Mouse (Mus musculus) liver, embryonic 14.5 days (tissue): ENCODE measurements around the gene Exog.

Experiments
- CTCF ChIP-seq: IDR thresholded peaks from 2 replicates; pipeline ENCODE4 v1.5.1; 2016; ENCODE audit warnings: antibody characterized with exemption, low read depth, control low read depth
- EP300 ChIP-seq: IDR thresholded peaks from 2 replicates; pipeline ENCODE4 v1.6.1; 2016; ENCODE audit warnings: antibody characterized with exemption, low read depth

DNA sequence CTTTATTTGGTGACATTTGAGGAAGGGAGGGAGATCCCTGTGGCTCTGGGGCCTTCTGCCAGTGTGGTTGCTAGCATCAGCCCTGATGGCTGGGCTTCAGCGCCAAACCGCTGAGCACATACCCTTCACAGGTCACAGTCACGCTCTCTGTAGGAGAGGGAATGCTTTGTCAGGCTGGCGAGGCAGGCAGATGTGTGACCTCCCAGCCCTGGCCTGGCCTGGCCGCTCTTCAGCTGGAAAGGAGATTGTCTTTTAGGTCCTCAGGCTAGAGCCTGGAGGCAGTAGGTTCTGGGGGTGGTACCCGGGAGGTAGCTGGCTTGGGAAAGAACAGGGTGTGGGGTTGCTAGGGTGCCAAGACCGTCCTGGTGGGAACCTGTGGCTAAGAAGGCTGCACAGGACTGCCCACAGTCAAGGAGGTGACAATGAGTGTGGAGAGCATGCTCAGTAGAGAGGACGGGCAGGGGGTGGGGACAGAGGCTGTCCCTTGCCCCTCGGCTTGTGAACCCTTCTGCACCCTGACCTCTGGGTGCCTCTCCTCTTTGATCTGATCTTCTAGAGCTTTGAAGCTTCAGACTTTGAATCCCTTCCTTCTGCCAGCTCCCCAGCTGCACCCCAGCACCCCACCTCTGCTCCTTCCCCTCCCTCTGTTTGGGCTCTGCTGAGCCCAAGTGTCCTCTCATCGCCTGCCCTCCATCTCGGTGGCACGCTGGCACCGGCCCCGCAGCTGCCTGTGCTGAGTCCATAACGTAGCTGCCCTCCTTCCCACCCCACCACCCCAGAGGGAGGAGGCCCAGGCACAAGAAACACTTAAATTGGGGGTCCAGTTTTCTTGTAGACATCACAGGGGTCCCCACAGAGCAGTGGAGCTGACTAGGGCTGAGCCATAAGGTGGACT is 30.2 kb downstream of the Exog start:
- TF ChIP-seq CTCF (no peak), EP300 (no peak)
